ENCODE assay signal across 20 mouse cellular contexts in the genomic region with DNA sequence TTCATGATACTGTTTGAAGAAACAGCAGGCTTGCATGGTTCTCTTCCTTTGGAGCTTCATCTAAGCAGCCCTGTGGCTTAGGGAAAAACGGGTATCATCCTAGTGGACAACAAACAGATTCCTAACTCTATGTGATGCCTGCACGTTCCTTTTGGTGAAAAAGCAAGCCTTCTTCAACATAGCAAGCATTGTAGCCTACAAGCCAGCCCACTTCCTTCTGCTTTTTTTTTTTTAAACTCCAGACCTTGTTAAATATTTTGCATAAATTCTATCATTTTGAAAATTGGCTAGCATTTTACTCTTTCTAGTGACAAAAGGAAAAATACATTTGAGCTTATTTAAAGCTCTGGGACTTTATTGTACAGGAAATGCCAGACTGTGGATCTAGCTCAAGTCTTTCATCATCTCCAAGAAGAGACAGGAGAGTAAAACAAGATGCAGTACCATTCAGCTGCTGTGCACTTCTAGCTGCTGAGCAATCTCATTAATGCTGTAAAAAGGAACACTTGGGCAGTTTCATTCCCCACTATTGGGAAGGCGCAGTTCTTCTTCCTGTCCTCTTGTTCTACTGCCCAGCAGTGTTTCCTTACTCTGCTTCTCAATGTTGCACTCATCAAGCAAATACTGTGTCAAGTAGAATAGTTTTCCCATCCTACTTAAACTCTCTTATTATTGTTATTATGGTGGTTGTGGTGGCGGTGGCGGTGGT.
DNase-seq lines count a peak whose midpoint lies in the region; ATAC-seq lines count a peak whose summit lies in the region.
"Had no signal": no experiment of that assay in that cellular context is flagged by ENCODE, and none has a peak within 500 bp of the region (broad histone marks: within the 10 kb centered on the region; RNA-seq: fewer than 3 reads in every experiment).

No protein-coding gene starts in this region.

- DNase-seq in frontal cortex, postnatal 10 days (ENCODE audit: low spot score in 2 of 2), result no peak
- no peak for DNase-seq in kidney, postnatal 4 days
- no peak for DNase-seq in retina, embryonic 14.5 days (ENCODE audit: low spot score)
- no peak for DNase-seq in heart, postnatal 4 days
- DNase-seq: adrenal gland, adult 2 months; adrenal gland, postnatal 14 days; cerebellum, adult 11 months; cerebellum, adult 2 months; cerebellum, adult 9-11 months; cerebellum, postnatal 25 days; embryo, embryonic 11 days; gastrocnemius, postnatal 25 days; heart, adult 2 months; heart, postnatal 14 days had no signal

- peak; percentile 34; the same call in 1 of the 2 replicates for ATAC-seq in frontal cortex, adult (ENCODE audit: low TSS enrichment)
- ATAC-seq in hematopoietic stem cell, adult 5-6 weeks (replicated peaks in 1 of 2; ENCODE audit: insufficient read depth in 1 of 2, low FRiP score in 2 of 2, low TSS enrichment in 1 of 2, low read depth in 1 of 2, poor library complexity in 2 of 2, severe bottlenecking in 2 of 2), result peak; percentile 42 to 67; a peak in 2 of 4 replicates
- ATAC-seq in neutrophil, adult 5-6 weeks (ENCODE audit: extremely low read depth, insufficient number of reproducible peaks, low FRiP score, poor library complexity, severe bottlenecking), result 0 out of 2 replicates have a peak, but pooled peaks have one; percentile 13
- ATAC-seq: forebrain, embryonic 16.5 days; hindbrain, postnatal 0 days; inflammation-experienced regulatory T-cells, adult 6 months had no signal
